Mouse (Mus musculus) cerebellum, postnatal 4 days (tissue): ENCODE measurements at regions not wholly inside any gene's neighbourhood (a gene's known extent, or its start where the extent isn't known, plus 50 kb on each side); places are given as distances from the start of the nearest gene placed in this dataset.

ENCODE experiments used
- DNase-seq, 2 experiments: peaks; one replicate each; pipeline ENCODE4 v3.0.0; 2022; ENCODE audit warnings: low spot score in 2 of 2, mixed read lengths in 1 of 2

GRCm38 (mm10) chr6:31011407-31012020, 52.6 kb upstream of the Klf14 start:
- DNase-seq = peak in 1 of 2 experiments; percentile 15

GRCm38 (mm10) chr6:31016566-31016965, 57.7 kb upstream of the Klf14 start:
- DNase-seq = no peak

- DNase-seq = no peak
Observed at GRCm38 (mm10) chr6:31021776-31022175, 62.9 kb upstream of the Klf14 start.

GRCm38 (mm10) chr6:31029777-31030176, 70.9 kb upstream of the Klf14 start:
- no peak for DNase-seq

GRCm38 (mm10) chr6:31031022-31031421, 72.1 kb upstream of the Klf14 start:
- DNase-seq = no peak

- DNase-seq = no peak
Observed at GRCm38 (mm10) chr6:31032147-31032546, 73.3 kb upstream of the Klf14 start.

GRCm38 (mm10) chr6:31032980-31033608, 74.2 kb upstream of the Klf14 start:
- DNase-seq = peak; percentile 47 to 74

GRCm38 (mm10) chr6:31034796-31035195, 75.9 kb upstream of the Klf14 start:
- no peak for DNase-seq

- DNase-seq = peak in 1 of 2 experiments; percentile 14
Observed at GRCm38 (mm10) chr6:31037801-31038395, 79.0 kb upstream of the Klf14 start.

GRCm38 (mm10) chr6:31038445-31038844, 79.6 kb upstream of the Klf14 start:
- DNase-seq = peak in 1 of 2 experiments; percentile 22

GRCm38 (mm10) chr6:31039485-31039884, 80.6 kb upstream of the Klf14 start:
- DNase-seq = no peak

GRCm38 (mm10) chr6:31040783-31041182, 81.9 kb upstream of the Klf14 start:
- no peak for DNase-seq

- DNase-seq = no peak
Observed at GRCm38 (mm10) chr6:31043368-31043767, 84.5 kb upstream of the Klf14 start.

- DNase-seq = no peak
Observed at GRCm38 (mm10) chr6:31043919-31044318, 85.0 kb upstream of the Klf14 start.

- no peak for DNase-seq
Observed at GRCm38 (mm10) chr6:31046197-31046596, 87.3 kb upstream of the Klf14 start.

GRCm38 (mm10) chr6:31048920-31049576, 90.2 kb upstream of the Klf14 start:
- DNase-seq = no peak

GRCm38 (mm10) chr6:31050831-31051230, 92.0 kb upstream of the Klf14 start:
- DNase-seq = no peak

GRCm38 (mm10) chr6:31051771-31052170, 92.9 kb upstream of the Klf14 start:
- DNase-seq = no peak

GRCm38 (mm10) chr6:31053003-31053402, 94.1 kb upstream of the Klf14 start:
- no peak for DNase-seq

GRCm38 (mm10) chr6:31056786-31057566, 98.1 kb upstream of the Klf14 start:
- no peak for DNase-seq

- no peak for DNase-seq
Observed at GRCm38 (mm10) chr6:31058299-31058698, 99.4 kb upstream of the Klf14 start.

- no peak for DNase-seq
Observed at GRCm38 (mm10) chr6:31058961-31059360, 100.1 kb upstream of the Klf14 start.
